Mouse (Mus musculus) hindbrain, embryonic 11.5 days (tissue): ENCODE measurements around the gene Fip1l1. TPM values are rescaled to one million over a fixed set of nuclear protein-coding genes. Genes with fewer than 3 reads are reported as not detected.

Experiments
- ATAC-seq: fragments of 200-750 bp; cut with Nextera tagmentation; 2 replicates; pipeline ENCODE4 v1.8.0; 2017; ENCODE audit warnings: mild to moderate bottlenecking, moderate TSS enrichment, moderate library complexity; ENCODE audit not compliant: low FRiP score
- DNase-seq: peaks from one replicate; pipeline ENCODE4 v3.0.0-alpha.2; 2015; ENCODE audit warnings: low spot score
- H3K27ac ChIP-seq: fragments of 300-500 bp; sonication (generic); 2 replicates; pipeline ENCODE4 v1.5.1; 2014; ENCODE audit warnings: mild to moderate bottlenecking, low read depth, low read length
- H3K27me3 ChIP-seq: fragments of 300-500 bp; sonication (generic); 2 replicates; pipeline ENCODE4 v1.6.1; 2014; ENCODE audit warnings: mild to moderate bottlenecking, low read length, moderate library complexity, mixed read lengths; ENCODE audit not compliant: control insufficient read depth, insufficient read depth
- H3K36me3 ChIP-seq: fragments of 300-500 bp; sonication (generic); 2 replicates; pipeline ENCODE4 v1.6.1; 2014; ENCODE audit warnings: mild to moderate bottlenecking, low read length, moderate library complexity, mixed read lengths; ENCODE audit not compliant: control insufficient read depth, insufficient read depth
- H3K4me1 ChIP-seq: fragments of 300-500 bp; sonication (generic); replicated peaks from 2 replicates; pipeline ENCODE4 v1.6.1; 2014; ENCODE audit warnings: low read length, mixed read lengths; ENCODE audit not compliant: control insufficient read depth, insufficient read depth
- H3K4me2 ChIP-seq: fragments of 300-500 bp; sonication (generic); replicated peaks from 2 replicates; pipeline ENCODE4 v1.6.1; 2014; ENCODE audit warnings: mild to moderate bottlenecking, low read depth, low read length
- H3K4me3 ChIP-seq: fragments of 300-500 bp; sonication (generic); 2 replicates; pipeline ENCODE4 v1.5.1; 2014; ENCODE audit warnings: low read depth, low read length
- H3K9ac ChIP-seq: fragments of 300-500 bp; sonication (generic); 2 replicates; pipeline ENCODE4 v1.6.1; 2014; ENCODE audit warnings: low read depth, low read length
- H3K9me3 ChIP-seq: fragments of 300-500 bp; sonication (generic); 2 replicates; pipeline ENCODE4 v1.6.1; 2016; ENCODE audit warnings: low read length; ENCODE audit not compliant: control insufficient read depth
- WGBS: fragments of 180-500 bp; shearing (Covaris S2); extraction: QIAGEN DNeasy Blood & Tissue Kit; methylation state at CpG from one replicate; pipeline ENCODE4 v1.1.7; 2014; 5-methylcytosine and 5-hydroxymethylcytosine counted together
- polyA plus RNA-seq: library from polyadenylated mRNA; unstranded; fragments of >200 nt; fragmentation: Nextera tagmentation; extraction: Ambion mirVana; gene quantifications from 2 replicates; pipeline ENCODE4 v1.2.1, GENCODE M21; 2014

Fip1l1 gene
- polyA plus RNA-seq, 1 experiment from 2014 or later, result 94.1 TPM

DNA sequence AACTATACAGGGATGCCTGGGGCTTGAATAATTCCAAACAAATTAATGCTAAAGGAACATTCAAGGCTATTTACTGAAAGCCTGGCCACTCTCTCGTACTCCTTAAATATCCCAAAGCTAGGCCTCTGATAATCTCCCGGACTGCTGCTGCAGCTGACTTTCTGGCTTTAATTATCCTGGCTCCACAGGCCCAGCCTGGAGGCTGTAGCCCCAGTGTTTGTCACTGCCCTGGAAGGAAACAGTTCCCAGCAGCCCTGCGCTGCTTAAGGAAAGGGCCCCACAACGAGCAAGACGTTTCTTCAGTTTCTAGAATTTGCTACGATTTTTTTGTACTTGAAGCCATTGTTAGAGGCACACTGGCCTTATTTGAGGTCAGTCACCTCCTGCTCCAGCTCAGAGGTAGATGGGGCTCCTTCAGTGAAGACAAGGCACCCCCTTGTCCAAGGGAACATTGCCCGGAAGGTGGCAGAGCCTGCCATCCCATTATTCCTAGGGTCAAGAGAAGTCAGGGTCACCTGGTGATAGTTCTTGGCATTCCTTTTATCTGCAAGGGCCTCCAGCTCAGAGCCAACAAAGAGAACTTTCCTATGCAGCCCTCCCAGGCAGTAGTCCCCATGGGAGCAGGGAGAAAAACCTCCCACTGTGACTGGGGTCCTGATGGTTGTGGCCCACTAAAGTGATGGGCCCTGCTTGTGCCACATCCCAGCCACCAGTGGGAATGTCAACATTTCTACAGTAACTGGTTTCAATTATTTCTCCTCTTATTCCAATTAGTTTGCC is 86.6 kb downstream of the Fip1l1 start:
- ATAC-seq, result no peak

DNA sequence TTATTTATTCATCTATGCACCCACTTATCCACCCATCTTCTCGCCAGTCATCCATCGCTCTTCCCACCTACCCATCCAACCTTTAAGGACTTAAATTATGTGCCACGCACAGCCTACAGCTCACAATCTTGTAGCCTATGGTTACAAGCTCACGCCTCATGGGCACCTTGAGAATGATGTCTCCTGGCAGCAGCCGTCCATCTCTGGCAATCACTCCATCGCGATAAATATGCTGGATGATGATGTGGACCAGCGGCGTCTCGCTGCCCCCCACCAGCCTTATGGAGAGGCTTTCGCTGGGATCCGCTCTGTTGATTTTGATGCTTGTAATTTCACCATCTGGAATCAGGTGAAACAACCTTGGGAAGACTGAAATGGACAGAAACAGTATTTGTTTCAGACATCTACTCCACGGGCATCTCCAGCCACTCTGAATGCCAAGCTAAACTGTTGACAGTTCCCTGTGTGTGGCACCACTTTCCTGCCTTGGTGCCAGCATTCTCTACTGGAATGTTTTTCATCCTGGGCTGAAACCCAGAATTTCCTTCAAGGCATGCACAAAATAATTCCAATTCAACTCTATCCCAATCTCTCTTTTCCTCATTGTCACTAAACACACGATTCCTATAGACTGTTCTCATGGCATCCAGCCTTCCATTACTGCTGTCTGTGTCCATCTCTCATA is 88.2 kb downstream of the Fip1l1 start:
- WGBS, result 94% methylated on average over 14 of the region's 14 CpGs
- Histone ChIP-seq H3K9ac (no peak overlapping the region), H3K4me1 (no peaks in the 10 kb centered on the region), H3K36me3 (no peaks in the 10 kb centered on the region), H3K4me3 (no peak overlapping the region), H3K9me3 (no peaks in the 10 kb centered on the region), H3K27ac (no peak overlapping the region), H3K4me2 (no peak overlapping the region), H3K27me3 (no peaks in the 10 kb centered on the region)
- DNase-seq, result no peak
- ATAC-seq, result no peak

More for the DNA sequence above, 86.6 kb downstream of the Fip1l1 start:
- Histone ChIP-seq H3K9me3 (no peaks in the 10 kb centered on the region), H3K4me3 (no peak overlapping the region), H3K27me3 (no peaks in the 10 kb centered on the region), H3K9ac (no peak overlapping the region), H3K27ac (0 out of 2 replicates have a peak overlapping the region, but pooled peaks have one; percentile 20), H3K4me1 (no peaks in the 10 kb centered on the region), H3K4me2 (no peak overlapping the region), H3K36me3 (no peaks in the 10 kb centered on the region)
- DNase-seq, result no peak
- WGBS, result 54% methylated on average over 7 of the region's 7 CpGs

DNA sequence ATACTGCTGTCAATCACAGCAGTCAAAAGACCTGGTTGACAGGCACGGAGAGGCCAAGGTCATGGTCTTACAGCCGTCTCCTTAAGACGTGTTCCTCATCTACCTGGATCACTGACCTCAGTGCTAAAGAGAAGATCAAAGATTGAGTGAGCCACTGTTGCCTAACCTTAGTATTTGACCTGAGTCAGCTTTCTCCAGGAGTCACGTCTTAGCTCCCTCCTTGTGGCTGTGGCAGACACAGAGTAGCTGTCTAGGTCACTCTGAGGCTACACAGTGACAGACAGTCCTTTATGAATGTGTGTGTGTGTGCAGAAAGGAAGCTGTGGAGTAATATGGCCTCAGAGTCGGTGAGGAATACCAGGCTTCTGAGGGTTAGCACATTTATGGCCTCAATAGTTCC is 89.1 kb downstream of the Fip1l1 start:
- Histone ChIP-seq H3K9ac (no peak overlapping the region), H3K4me1 (no peaks in the 10 kb centered on the region), H3K27ac (no peak overlapping the region), H3K9me3 (no peaks in the 10 kb centered on the region), H3K36me3 (no peaks in the 10 kb centered on the region), H3K4me3 (no peak overlapping the region), H3K27me3 (no peaks in the 10 kb centered on the region), H3K4me2 (no peak overlapping the region)
- WGBS, result 66% methylated on average over 5 of the region's 5 CpGs
- ATAC-seq, result no peak
- no peak for DNase-seq

DNA sequence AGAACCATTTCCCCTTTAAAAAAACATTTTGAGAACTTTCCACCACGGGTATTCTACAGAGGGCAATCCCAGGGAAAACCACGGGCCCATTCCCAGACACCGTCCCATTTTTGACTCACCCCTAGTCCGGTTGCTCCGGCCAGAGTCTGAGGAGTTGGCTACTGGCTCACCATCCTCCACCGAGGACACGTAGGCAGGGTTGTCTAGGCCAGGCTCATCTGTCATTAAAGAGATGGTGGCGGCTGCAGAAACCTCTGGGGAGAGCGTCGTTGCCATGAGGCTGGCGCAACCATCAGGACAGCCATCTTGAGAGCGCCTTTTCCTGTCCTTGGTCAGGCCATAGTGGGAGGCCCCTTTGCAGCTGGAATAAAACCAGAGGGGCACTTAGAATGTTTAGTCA is 92.8 kb downstream of the Fip1l1 start:
- Histone ChIP-seq H3K4me3 (no peak overlapping the region), H3K27me3 (no peaks in the 10 kb centered on the region), H3K4me1 (no peaks in the 10 kb centered on the region), H3K9me3 (no peaks in the 10 kb centered on the region), H3K4me2 (no peak overlapping the region), H3K9ac (no peak overlapping the region), H3K36me3 (no peaks in the 10 kb centered on the region), H3K27ac (no peak overlapping the region)
- DNase-seq (no peak), ATAC-seq (no peak)
- 91% methylated on average over 12 of the region's 12 CpGs for WGBS

DNA sequence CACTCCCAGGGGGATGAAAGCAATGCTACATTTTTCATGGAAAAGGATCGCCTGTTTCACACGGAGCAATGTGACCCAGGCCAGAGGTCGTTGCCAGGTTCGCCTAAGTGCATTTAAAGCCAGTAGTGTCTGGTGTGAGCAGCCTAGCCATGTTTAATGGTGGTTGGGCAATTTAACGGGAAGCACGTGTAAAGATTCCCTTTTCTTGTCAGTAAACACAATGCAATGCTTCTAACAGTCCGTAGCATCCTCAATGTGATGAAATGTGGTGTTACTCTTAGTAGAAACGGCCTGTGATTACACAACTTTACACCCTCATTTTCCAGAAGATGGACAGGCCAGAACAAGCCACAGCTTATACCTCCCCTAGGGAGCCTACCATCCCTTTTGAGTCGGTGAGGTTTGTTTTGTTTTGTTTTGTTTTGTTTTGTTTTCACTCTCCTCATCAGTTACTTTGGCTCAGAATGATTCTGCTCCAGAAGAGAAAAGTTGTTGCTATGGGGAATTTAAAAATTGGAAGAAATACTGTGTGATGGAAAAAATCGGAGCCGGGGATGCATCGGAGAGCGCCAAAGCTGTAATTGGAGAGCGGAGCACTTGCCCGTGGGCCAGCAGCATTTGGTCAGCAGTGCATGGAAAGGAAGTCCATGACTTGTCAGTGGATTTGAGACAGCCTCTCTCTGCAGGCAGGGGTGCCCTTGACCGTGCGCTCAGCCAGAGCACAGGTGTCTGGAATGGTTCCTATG is 97.3 kb downstream of the Fip1l1 start:
- WGBS, result 50% methylated on average over 17 of the region's 17 CpGs
- H3K4me1 ChIP-seq, result no peaks in the 10 kb centered on the region
- no peak for DNase-seq
- no peak overlapping the region for H3K27ac ChIP-seq
- no peaks in the 10 kb centered on the region for H3K27me3 ChIP-seq
- no peak overlapping the region for H3K9ac ChIP-seq
- no peak for ATAC-seq
- H3K36me3 ChIP-seq, result no peaks in the 10 kb centered on the region
- H3K4me2 ChIP-seq, result no peak overlapping the region
- H3K4me3 ChIP-seq, result no peak overlapping the region
- no peaks in the 10 kb centered on the region for H3K9me3 ChIP-seq

DNA sequence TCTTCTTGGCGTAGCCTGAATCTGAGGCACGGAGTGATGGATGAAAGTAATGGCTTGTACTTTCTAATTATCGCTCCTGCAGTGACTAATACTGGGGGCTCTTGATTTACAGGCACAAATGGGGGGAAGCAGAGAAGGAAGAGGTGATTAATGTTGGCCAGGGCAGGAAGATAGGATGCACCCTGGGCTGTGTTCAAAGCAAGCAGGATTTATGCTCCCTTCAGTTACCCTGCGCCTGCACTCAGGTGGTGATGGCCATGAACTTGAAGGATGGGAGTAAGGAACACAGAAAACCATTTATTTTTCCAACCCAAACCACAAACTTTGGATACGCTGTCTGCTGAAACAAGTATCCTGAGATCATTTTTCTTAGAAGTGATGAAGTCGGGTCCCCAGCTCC is 98.2 kb downstream of the Fip1l1 start:
- Histone ChIP-seq H3K27me3 (no peaks in the 10 kb centered on the region), H3K4me3 (no peak overlapping the region), H3K9me3 (no peaks in the 10 kb centered on the region), H3K9ac (no peak overlapping the region), H3K4me1 (no peaks in the 10 kb centered on the region), H3K4me2 (no peak overlapping the region), H3K27ac (no peak overlapping the region), H3K36me3 (no peaks in the 10 kb centered on the region)
- 81% methylated on average over 6 of the region's 6 CpGs for WGBS
- ATAC-seq, result no peak
- no peak for DNase-seq

DNA sequence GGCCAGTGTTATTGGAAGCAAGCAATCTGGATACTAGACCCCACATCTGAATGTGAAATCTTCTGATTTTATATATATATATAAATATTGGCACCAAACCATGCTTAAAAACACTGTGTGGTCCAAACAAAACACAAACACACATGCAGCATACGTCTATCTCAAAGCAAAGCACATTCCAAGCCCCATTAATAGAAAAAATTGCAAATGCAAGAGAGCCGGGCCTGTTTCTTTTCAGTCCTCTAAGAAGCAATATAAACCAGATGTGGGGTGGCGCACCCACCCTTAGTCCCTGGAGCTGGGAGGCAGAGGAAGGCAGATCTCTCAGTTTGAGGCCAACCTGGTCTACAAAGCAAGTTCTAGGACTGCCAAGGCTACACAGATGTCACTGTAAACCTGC is 99.1 kb downstream of the Fip1l1 start:
- no peak for DNase-seq
- no peaks in the 10 kb centered on the region for H3K9me3 ChIP-seq
- H3K27me3 ChIP-seq, result no peaks in the 10 kb centered on the region
- no peak overlapping the region for H3K27ac ChIP-seq
- WGBS, result 73% methylated on average over 3 of the region's 3 CpGs
- no peak overlapping the region for H3K4me2 ChIP-seq
- no peaks in the 10 kb centered on the region for H3K4me1 ChIP-seq
- no peak overlapping the region for H3K9ac ChIP-seq
- no peaks in the 10 kb centered on the region for H3K36me3 ChIP-seq
- H3K4me3 ChIP-seq, result no peak overlapping the region
- no peak for ATAC-seq

DNA sequence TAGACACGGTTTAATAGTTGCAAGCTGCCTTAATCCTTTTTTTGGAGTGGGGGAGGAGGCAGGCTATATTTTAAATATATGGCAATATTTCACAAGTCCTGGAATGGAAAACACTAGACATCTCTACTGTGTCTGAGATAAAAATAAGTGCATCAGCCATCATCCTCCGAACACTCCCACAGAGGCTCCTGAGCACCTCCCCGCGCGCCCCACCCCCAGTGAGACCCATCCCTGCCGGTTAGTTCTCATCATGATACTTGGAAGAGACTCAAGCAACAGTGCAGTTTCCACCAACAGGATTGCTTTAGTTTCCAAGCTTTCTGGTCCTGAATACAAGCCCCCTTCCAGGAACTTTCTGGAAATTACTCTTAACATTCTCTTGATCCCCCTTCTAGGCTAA is 104.3 kb downstream of the Fip1l1 start:
- H3K4me3 ChIP-seq, result no peak overlapping the region
- DNase-seq, result no peak
- 93% methylated on average over 6 of the region's 6 CpGs for WGBS
- H3K36me3 ChIP-seq, result no peaks in the 10 kb centered on the region
- H3K4me1 ChIP-seq, result no peaks in the 10 kb centered on the region
- no peak overlapping the region for H3K27ac ChIP-seq
- ATAC-seq, result no peak
- H3K27me3 ChIP-seq, result no peaks in the 10 kb centered on the region
- H3K4me2 ChIP-seq, result no peak overlapping the region
- H3K9ac ChIP-seq, result no peak overlapping the region
- no peaks in the 10 kb centered on the region for H3K9me3 ChIP-seq
